Mouse (Mus musculus) limb, embryonic 10.5 days (tissue): ENCODE data around the gene Srsf12. TPM values are rescaled to one million over a fixed set of nuclear protein-coding genes. Genes with fewer than 3 reads are reported as not detected.

ENCODE experiments used
- DNase-seq: peaks from one replicate; pipeline ENCODE4 v3.0.0-alpha.2; 2017; ENCODE audit warnings: low spot score
- H3K27ac ChIP-seq: fragments of 300-500 bp; sonication (generic); 2 replicates; pipeline ENCODE4 v1.5.1; 2016; ENCODE audit warnings: mild to moderate bottlenecking
- H3K27me3 ChIP-seq: fragments of 300-500 bp; sonication (generic); 2 replicates; pipeline ENCODE4 v1.6.1; 2016; ENCODE audit warnings: low read depth, mild to moderate bottlenecking; ENCODE audit not compliant: poor library complexity, severe bottlenecking
- H3K36me3 ChIP-seq: fragments of 300-500 bp; sonication (generic); 2 replicates; pipeline ENCODE4 v1.6.1; 2016; ENCODE audit warnings: mild to moderate bottlenecking, moderate library complexity
- H3K4me1 ChIP-seq: fragments of 300-500 bp; sonication (generic); 2 replicates; pipeline ENCODE4 v1.6.1; 2016
- H3K4me3 ChIP-seq: fragments of 300-500 bp; sonication (generic); 2 replicates; pipeline ENCODE4 v1.5.1; 2016; ENCODE audit warnings: mild to moderate bottlenecking, moderate library complexity
- H3K9me3 ChIP-seq: fragments of 300-500 bp; sonication (generic); replicated peaks from 2 replicates; pipeline ENCODE4 v1.6.1; 2016; ENCODE audit warnings: mild to moderate bottlenecking
- WGBS: fragments of 180-500 bp; shearing (Covaris S2); methylation state at CpG from one replicate; pipeline ENCODE4 v1.1.7; 2016; 5-methylcytosine and 5-hydroxymethylcytosine counted together
- polyA plus RNA-seq: library from polyadenylated mRNA; unstranded; fragments of >200 nt; fragmentation: Nextera tagmentation; extraction: Ambion mirVana; gene quantifications from 2 replicates; pipeline ENCODE4 v1.2.1, GENCODE M21; 2016

Gene Srsf12
- polyA plus RNA-seq, 1 experiment from 2014 or later: 8.8 TPM

GRCm38 (mm10) chr4:33260311-33260710 is 51.5 kb downstream of the Srsf12 start:
- no peaks in the 10 kb centered on the region for H3K27me3 ChIP-seq
- no peak overlapping the region for H3K4me3 ChIP-seq
- H3K36me3 ChIP-seq: no peaks in the 10 kb centered on the region
- DNase-seq: no peak
- no peak overlapping the region for H3K27ac ChIP-seq
- peaks cover 9% of the 10 kb centered on the region; the same call in 1 of the 2 replicates for H3K4me1 ChIP-seq
- H3K9me3 ChIP-seq: no peaks in the 10 kb centered on the region

- DNase-seq: no peak
- 66% methylated on average over 7 of the region's 7 CpGs for WGBS
- Histone ChIP-seq H3K36me3 (no peaks in the 10 kb centered on the region), H3K27me3 (no peaks in the 10 kb centered on the region), H3K9me3 (no peaks in the 10 kb centered on the region), H3K4me3 (no peak overlapping the region), H3K4me1 (peaks cover 9% of the 10 kb centered on the region; the same call in 1 of the 2 replicates), H3K27ac (no peak overlapping the region)
Observed at GRCm38 (mm10) chr4:33261311-33261753, 52.5 kb downstream of the Srsf12 start.

- Histone ChIP-seq H3K36me3 (no peaks in the 10 kb centered on the region), H3K9me3 (no peaks in the 10 kb centered on the region), H3K4me1 (peaks cover 9% of the 10 kb centered on the region; the same call in 1 of the 2 replicates), H3K27ac (no peak overlapping the region), H3K27me3 (no peaks in the 10 kb centered on the region), H3K4me3 (no peak overlapping the region)
- DNase-seq: no peak
- WGBS: 77% methylated on average over 1 of the region's 1 CpGs
Observed at GRCm38 (mm10) chr4:33262897-33263296, 54.1 kb downstream of the Srsf12 start.

GRCm38 (mm10) chr4:33264979-33265726 is 56.4 kb downstream of the Srsf12 start:
- H3K4me3 ChIP-seq: no peak overlapping the region
- 87% methylated on average over 11 of the region's 11 CpGs for WGBS
- no peak overlapping the region for H3K27ac ChIP-seq
- H3K36me3 ChIP-seq: no peaks in the 10 kb centered on the region
- peaks cover 8% of the 10 kb centered on the region; the same call in 1 of the 2 replicates for H3K4me1 ChIP-seq
- no peak for DNase-seq
- H3K9me3 ChIP-seq: no peaks in the 10 kb centered on the region
- no peaks in the 10 kb centered on the region for H3K27me3 ChIP-seq

- DNase-seq: no peak
- H3K36me3 ChIP-seq: no peaks in the 10 kb centered on the region
- 78% methylated on average over 11 of the region's 11 CpGs for WGBS
- H3K27me3 ChIP-seq: no peaks in the 10 kb centered on the region
- peaks cover 6% of the 10 kb centered on the region for H3K4me1 ChIP-seq
- no peak overlapping the region for H3K4me3 ChIP-seq
- no peaks in the 10 kb centered on the region for H3K9me3 ChIP-seq
- peak overlapping the region; percentile 37; the same call in 1 of the 2 replicates for H3K27ac ChIP-seq
Observed at GRCm38 (mm10) chr4:33270386-33271314, 61.9 kb downstream of the Srsf12 start.

- no peak for DNase-seq
- H3K27me3 ChIP-seq: no peaks in the 10 kb centered on the region
- 85% methylated on average over 3 of the region's 3 CpGs for WGBS
- no peak overlapping the region for H3K4me3 ChIP-seq
- H3K4me1 ChIP-seq: peaks cover 6% of the 10 kb centered on the region
- no peak overlapping the region for H3K27ac ChIP-seq
- H3K36me3 ChIP-seq: no peaks in the 10 kb centered on the region
- no peaks in the 10 kb centered on the region for H3K9me3 ChIP-seq
Observed at GRCm38 (mm10) chr4:33273437-33273836, 64.6 kb downstream of the Srsf12 start.

- 80% methylated on average over 3 of the region's 3 CpGs for WGBS
- Histone ChIP-seq H3K4me3 (no peak overlapping the region), H3K4me1 (no peaks in the 10 kb centered on the region), H3K9me3 (no peaks in the 10 kb centered on the region), H3K27ac (no peak overlapping the region), H3K27me3 (no peaks in the 10 kb centered on the region), H3K36me3 (no peaks in the 10 kb centered on the region)
- DNase-seq: no peak
Observed at GRCm38 (mm10) chr4:33281891-33282685, 73.3 kb downstream of the Srsf12 start.

Other genes with a start within 250 kb of the Srsf12 start
- 17.0 and 21.2 TPM in 2 replicates for gene Rragd, start 226.0 kb upstream of the Srsf12 start, polyA plus RNA-seq
- 38.3 and 38.7 TPM in 2 replicates for gene Ube2j1, start 177.6 kb upstream of the Srsf12 start, polyA plus RNA-seq
- gene Gabrr2, start 146.0 kb upstream of the Srsf12 start, polyA plus RNA-seq: 0.10 TPM in 1 of 2 replicates, not detected in the other
- gene Gabrr1, start 76.5 kb upstream of the Srsf12 start, polyA plus RNA-seq: not detected in 2 replicates
- gene Pm20d2, start 19.3 kb upstream of the Srsf12 start, polyA plus RNA-seq: 0.68 and 1.5 TPM in 2 replicates
- 71.1 and 87.1 TPM in 2 replicates for gene Pnrc1, start 81.2 kb downstream of the Srsf12 start, polyA plus RNA-seq
- gene Rngtt, start 101.3 kb downstream of the Srsf12 start, polyA plus RNA-seq: 30.3 and 33.8 TPM in 2 replicates